27 mouse cellular contexts compared by ENCODE assay signal in genomic region chr5:30483533-30483932, GRCm38 (mm10). TPM values are rescaled to one million over a fixed set of nuclear protein-coding genes. Genes with fewer than 3 reads are reported as not detected.
DNase-seq lines count a peak whose midpoint lies in the region; ATAC-seq and TF ChIP-seq lines count a peak whose summit lies in the region.
"Had no signal": no experiment of that assay in that cellular context is flagged by ENCODE, and none has a peak within 500 bp of the region (broad histone marks: within the 10 kb centered on the region; RNA-seq: fewer than 3 reads in every experiment).

No protein-coding gene starts in this region.

- H3K4me2 ChIP-seq in liver, embryonic 11.5 days = no peak overlapping the region
- H3K4me2 ChIP-seq: embryonic facial prominence, embryonic 12.5 days; heart, embryonic 13.5 days; hindbrain, embryonic 15.5 days; intestine, embryonic 15.5 days; limb, embryonic 13.5 days; liver, embryonic 15.5 days; midbrain, embryonic 11.5 days had no signal

- no peak overlapping the region for H3K9ac ChIP-seq in liver, adult 2 months (ENCODE audit: low read depth, low read length)
- no peak overlapping the region for H3K9ac ChIP-seq in liver, embryonic 11.5 days (ENCODE audit: low read depth, low read length)
- H3K9ac ChIP-seq: embryonic facial prominence, embryonic 12.5 days; heart, embryonic 13.5 days; hindbrain, embryonic 15.5 days; intestine, embryonic 15.5 days; limb, embryonic 13.5 days; liver, embryonic 15.5 days had no signal

- peak; percentile 60 for DNase-seq in adrenal gland, postnatal 10 days
- DNase-seq in adrenal gland, adult 8-10 months = no peak
- peak; percentile 94 for DNase-seq in heart, adult 11 months
- DNase-seq in heart, embryonic 10.5 days (ENCODE audit: low spot score) = no peak
- DNase-seq in liver, adult 2 months (ENCODE audit: extremely low read depth, low read depth, low spot score) = peak; percentile 89
- no peak for DNase-seq in liver, embryonic 11.5 days (ENCODE audit: low spot score)
- no peak for DNase-seq in embryo, embryonic 11 days
- DNase-seq: gastrocnemius, postnatal 14 days; layer of hippocampus, postnatal 36 days; right cerebral cortex, adult 18-20 months; thymus, postnatal 14 days had no signal

- WGBS in heart, embryonic 10.5 days = 76% methylated on average over 8 of the region's 8 CpGs
- WGBS in liver, adult 2 months = 40% methylated on average over 8 of the region's 8 CpGs
- 79% methylated on average over 8 of the region's 8 CpGs for WGBS in liver, embryonic 11.5 days

- H3K27me3 ChIP-seq in heart, embryonic 10.5 days (ENCODE audit: insufficient read depth, poor library complexity, severe bottlenecking) = no peaks in the 10 kb centered on the region
- H3K27me3 ChIP-seq in liver, adult 2 months (ENCODE audit: control insufficient read depth, insufficient read depth, low read length) = no peaks in the 10 kb centered on the region
- no peaks in the 10 kb centered on the region for H3K27me3 ChIP-seq in liver, embryonic 11.5 days (replicated peaks; ENCODE audit: control insufficient read depth, insufficient read depth, low read length)
- H3K27me3 ChIP-seq: embryonic facial prominence, embryonic 12.5 days; hindbrain, embryonic 15.5 days; intestine, embryonic 15.5 days; limb, embryonic 13.5 days; liver, embryonic 15.5 days had no signal

- H3K27ac ChIP-seq in heart, embryonic 10.5 days = no peak overlapping the region
- H3K27ac ChIP-seq in liver, adult 2 months (replicated peaks; ENCODE audit: insufficient read depth, low read depth, low read length) = peak overlapping the region; percentile 63; the same call in 1 of the 2 replicates
- H3K27ac ChIP-seq in liver, embryonic 11.5 days (ENCODE audit: low read depth, low read length) = no peak overlapping the region
- H3K27ac ChIP-seq: embryonic facial prominence, embryonic 12.5 days; heart, embryonic 13.5 days; hindbrain, embryonic 15.5 days; intestine, embryonic 15.5 days; kidney, postnatal 0 days; layer of hippocampus, adult 2 months; limb, embryonic 13.5 days; liver, embryonic 15.5 days had no signal

- no peak for TF ChIP-seq POLR2A in liver, adult 2 months (IDR thresholded peaks at IDR 0.05; ENCODE audit: extremely low read depth, insufficient read depth, low read length)

- H3K36me3 ChIP-seq in heart, embryonic 10.5 days = no peaks in the 10 kb centered on the region; the same call in 1 of the 2 replicates
- H3K36me3 ChIP-seq in liver, adult 2 months (ENCODE audit: control insufficient read depth, insufficient read depth, low read length) = no peaks in the 10 kb centered on the region
- H3K36me3 ChIP-seq in liver, embryonic 11.5 days (ENCODE audit: control insufficient read depth, insufficient read depth, low read length) = no peaks in the 10 kb centered on the region
- H3K36me3 ChIP-seq: embryonic facial prominence, embryonic 12.5 days; heart, embryonic 13.5 days; hindbrain, embryonic 15.5 days; intestine, embryonic 15.5 days; limb, embryonic 13.5 days; liver, embryonic 15.5 days had no signal

- H3K4me1 ChIP-seq in heart, embryonic 10.5 days = no peaks in the 10 kb centered on the region
- peaks cover 23% of the 10 kb centered on the region for H3K4me1 ChIP-seq in liver, adult 2 months (ENCODE audit: control insufficient read depth, insufficient read depth, low read length)
- no peaks in the 10 kb centered on the region for H3K4me1 ChIP-seq in liver, embryonic 11.5 days (replicated peaks; ENCODE audit: control insufficient read depth, insufficient read depth, low read length)
- H3K4me1 ChIP-seq: embryonic facial prominence, embryonic 12.5 days; heart, embryonic 13.5 days; hindbrain, embryonic 15.5 days; intestine, embryonic 15.5 days; limb, embryonic 13.5 days; liver, embryonic 15.5 days had no signal

- no peaks in the 10 kb centered on the region for H3K79me2 ChIP-seq in liver, adult 2 months (ENCODE audit: control insufficient read depth, insufficient read depth, low read length)

- ATAC-seq in liver, embryonic 11.5 days (replicated peaks; ENCODE audit: low FRiP score) = no peak
- no peak for ATAC-seq in activated CD4-positive, CD25-positive, alpha-beta regulatory T cell, adult 4 months
- ATAC-seq: forebrain, embryonic 14.5 days; intestine, embryonic 15.5 days; Patski had no signal

- H3K4me3 ChIP-seq in heart, embryonic 10.5 days = no peak overlapping the region
- no peak overlapping the region for H3K4me3 ChIP-seq in liver, adult 2 months (ENCODE audit: insufficient read depth, low read depth, low read length)
- no peak overlapping the region for H3K4me3 ChIP-seq in liver, embryonic 11.5 days (ENCODE audit: low read depth, low read length)
- H3K4me3 ChIP-seq: embryonic facial prominence, embryonic 12.5 days; erythroblast, embryonic 14.5 days; heart, embryonic 13.5 days; hindbrain, embryonic 15.5 days; intestine, embryonic 15.5 days; layer of hippocampus, adult 2 months; limb, embryonic 13.5 days; liver, embryonic 15.5 days had no signal

- H3K9me3 ChIP-seq in heart, embryonic 10.5 days = no peaks in the 10 kb centered on the region
- no peaks in the 10 kb centered on the region for H3K9me3 ChIP-seq in liver, embryonic 11.5 days (ENCODE audit: control insufficient read depth, low read length)
- H3K9me3 ChIP-seq: embryonic facial prominence, embryonic 12.5 days; heart, embryonic 13.5 days; hindbrain, embryonic 15.5 days; intestine, embryonic 15.5 days; limb, embryonic 13.5 days; liver, embryonic 15.5 days had no signal

- no peak for TF ChIP-seq CTCF in liver, adult 2 months (IDR thresholded peaks at IDR 0.05; ENCODE audit: low read depth, low read length)

RNA-seq across cellular contexts. Expression of gene 1700001C02Rik, which starts 17.7 kb away (rescaled TPM):
- not detected for total RNA-seq in adrenal gland, postnatal 10 days (2021)
- total RNA-seq in adrenal gland, adult 8-10 months (2022) = not detected
- not detected in 2 replicates for polyA plus RNA-seq in heart, embryonic 10.5 days (2016; fragmentation: Nextera tagmentation; extraction: Ambion mirVana)
- total RNA-seq in liver, adult 2 months (2014; rRNA removed) = not detected in 2 replicates
- polyA plus RNA-seq in liver, adult 2 months (2012; rRNA removed) = not detected in 2 replicates
- not detected in 2 replicates for polyA plus RNA-seq in liver, embryonic 11.5 days (2014; fragmentation: Nextera tagmentation; extraction: Ambion mirVana)
- polyA plus RNA-seq in activated CD4-positive, CD25-positive, alpha-beta regulatory T cell, adult 4 months (2017; shearing (Covaris generic)) = not detected
- total RNA-seq: gastrocnemius, postnatal 14 days; heart, postnatal 36 days; layer of hippocampus, postnatal 36 days; left cerebral cortex, postnatal 14 days had no signal
- polyA plus RNA-seq: embryonic facial prominence, embryonic 12.5 days; erythroblast, embryonic 14.5 days; heart, embryonic 13.5 days; intestine, embryonic 15.5 days; kidney, postnatal 0 days; limb, embryonic 13.5 days; liver, embryonic 15.5 days; midbrain, embryonic 11.5 days; neural tube, embryonic 11.5 days; Patski had no signal

RNA-seq across cellular contexts. Expression of gene Otof, which starts 21.8 kb away (rescaled TPM):
- total RNA-seq in adrenal gland, postnatal 10 days (2021) = under 1 TPM; 0.09 to 0.12 TPM
- 1 to 10 TPM in 1 of 4 experiments, under 1 TPM in 2, not detected in 1; 0.12 to 1.1 (median 0.38) TPM for total RNA-seq in adrenal gland, adult 8-10 months (2022)
- polyA plus RNA-seq in heart, embryonic 10.5 days (2016; fragmentation: Nextera tagmentation; extraction: Ambion mirVana) = 0.15 and 0.21 TPM in 2 replicates
- not detected in 2 replicates for total RNA-seq in liver, adult 2 months (2014; rRNA removed)
- polyA plus RNA-seq in liver, adult 2 months (2012; rRNA removed) = 0.01 TPM in 1 of 2 replicates, not detected in the other
- 0.05 and 0.18 TPM in 2 replicates for polyA plus RNA-seq in liver, embryonic 11.5 days (2014; fragmentation: Nextera tagmentation; extraction: Ambion mirVana)
- not detected for polyA plus RNA-seq in activated CD4-positive, CD25-positive, alpha-beta regulatory T cell, adult 4 months (2017; shearing (Covaris generic))
- total RNA-seq: heart, postnatal 36 days had no signal
- polyA plus RNA-seq: erythroblast, embryonic 14.5 days; liver, embryonic 15.5 days; Patski had no signal

Comparison
In these comparisons a context has a peak if more than half of its experiments do, and no peak if none do; other contexts are left out.
1. DNase-seq: peak in adrenal gland, postnatal 10 days (single experiment), heart, adult 11 months (single experiment) and liver, adult 2 months (single experiment); none in adrenal gland, adult 8-10 months (single experiment), heart, embryonic 10.5 days (single experiment), liver, embryonic 11.5 days (single experiment) and embryo, embryonic 11 days (single experiment).